Mouse (Mus musculus): ENCODE measurements around the gene St8sia2.

DNA sequence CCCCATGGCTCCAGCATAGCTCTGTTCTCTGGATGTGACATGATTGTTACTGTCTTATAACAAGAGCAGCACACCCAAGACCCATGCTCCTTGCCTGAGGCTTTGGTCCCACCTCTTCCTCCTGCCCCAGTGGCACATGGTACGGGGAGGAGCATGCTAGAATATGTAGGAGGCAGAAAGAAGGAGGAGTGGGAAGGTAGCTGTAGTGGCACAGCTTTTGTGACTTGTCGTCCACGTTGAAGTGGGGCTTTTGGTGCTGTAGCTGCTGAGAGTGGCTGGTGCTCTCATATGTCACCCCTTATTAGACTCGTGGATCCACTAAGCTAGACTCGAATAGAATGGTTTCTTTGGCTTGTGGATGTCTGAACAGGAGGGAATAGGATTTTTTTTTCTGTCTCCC is 121.7 kb downstream of the St8sia2 start:
- TF ChIP-seq POLR2A (IDR thresholded peaks at IDR 0.05; ENCODE audit: control insufficient read depth, low read depth, low read length): no peak
- TF ChIP-seq CTCF (IDR thresholded peaks at IDR 0.05; ENCODE audit: control insufficient read depth, insufficient read depth, insufficient replicate concordance, low read depth, low read length): no peak

Measured in testis, adult 2 months (tissue).